ENCODE assay signal across 19 mouse cellular contexts in genomic region chr13:89875499-89875898, GRCm38 (mm10).
"Had no signal": no experiment of that assay in that cellular context is flagged by ENCODE, and none has a peak within 500 bp of the region (broad histone marks: within the 10 kb centered on the region; RNA-seq: fewer than 3 reads in every experiment).

No protein-coding gene starts in this region.

- ATAC-seq: intestine, embryonic 15.5 days; midbrain, embryonic 13.5 days; midbrain, embryonic 16.5 days had no signal

- H3K4me1 ChIP-seq: intestine, embryonic 15.5 days; lung, embryonic 15.5 days; megakaryocyte, embryonic 14.5 days; midbrain, embryonic 10.5 days; stomach, embryonic 15.5 days had no signal

- H3K4me3 ChIP-seq: intestine, embryonic 15.5 days; limb, embryonic 10.5 days; limb, embryonic 13.5 days; lung, embryonic 15.5 days; megakaryocyte, embryonic 14.5 days; midbrain, embryonic 10.5 days; midbrain, embryonic 13.5 days; stomach, embryonic 15.5 days had no signal

- H3K9ac ChIP-seq: intestine, embryonic 15.5 days; limb, embryonic 13.5 days; lung, embryonic 15.5 days; midbrain, embryonic 13.5 days; stomach, embryonic 15.5 days had no signal

- H3K27ac ChIP-seq: intestine, embryonic 15.5 days; limb, embryonic 10.5 days; limb, embryonic 13.5 days; lung, embryonic 15.5 days; midbrain, embryonic 10.5 days; midbrain, embryonic 13.5 days; stomach, embryonic 15.5 days had no signal

- H3K9me3 ChIP-seq: intestine, embryonic 15.5 days; limb, embryonic 10.5 days; limb, embryonic 13.5 days; lung, embryonic 15.5 days; megakaryocyte, embryonic 14.5 days; midbrain, embryonic 10.5 days; midbrain, embryonic 13.5 days; stomach, embryonic 15.5 days had no signal

- H3K36me3 ChIP-seq: intestine, embryonic 15.5 days; limb, embryonic 10.5 days; limb, embryonic 13.5 days; lung, embryonic 15.5 days; midbrain, embryonic 10.5 days; midbrain, embryonic 13.5 days; stomach, embryonic 15.5 days had no signal

- DNase-seq: kidney, adult 11 months; kidney, adult 8-10 months; kidney, postnatal 14 days; kidney, postnatal 4 days; lung, postnatal 10 days; lung, postnatal 36 days; retina, postnatal 1 day; right cerebral cortex, postnatal 25 days; spleen, adult 18-20 months; thymus, postnatal 25 days had no signal

- H3K27me3 ChIP-seq: intestine, embryonic 15.5 days; limb, embryonic 13.5 days; lung, embryonic 15.5 days; megakaryocyte, embryonic 14.5 days; midbrain, embryonic 13.5 days; stomach, embryonic 15.5 days had no signal

- H3K4me2 ChIP-seq: intestine, embryonic 15.5 days; limb, embryonic 13.5 days; lung, embryonic 15.5 days; midbrain, embryonic 13.5 days; stomach, embryonic 15.5 days had no signal
